Mouse (Mus musculus) intestine, embryonic 14.5 days (tissue): ENCODE measurements at regions not wholly inside any gene's neighbourhood (a gene's known extent, or its start where the extent isn't known, plus 50 kb on each side); places are given as distances from the start of the nearest gene placed in this dataset.

Source experiments
- ATAC-seq: fragments of 200-750 bp; cut with Nextera tagmentation; replicated peaks from 2 replicates; pipeline ENCODE4 v1.8.0; 2017; ENCODE audit warnings: low read depth, moderate number of reproducible peaks, moderate TSS enrichment, moderate library complexity; ENCODE audit not compliant: low FRiP score, low TSS enrichment
- DNase-seq: peaks from one replicate; pipeline ENCODE4 v3.0.0-alpha.2; 2018; ENCODE audit warnings: low spot score
- H3K27ac ChIP-seq: fragments of 300-500 bp; sonication (generic); 2 replicates; pipeline ENCODE4 v1.5.1; 2014; ENCODE audit warnings: low read depth, mild to moderate bottlenecking, control low read depth
- H3K27me3 ChIP-seq: fragments of 300-500 bp; sonication (generic); replicated peaks from 2 replicates; pipeline ENCODE4 v1.6.1; 2014; ENCODE audit warnings: low read length, control low read depth; ENCODE audit not compliant: control insufficient read depth, insufficient read depth
- H3K36me3 ChIP-seq: fragments of 300-500 bp; sonication (generic); 2 replicates; pipeline ENCODE4 v1.6.1; 2014; ENCODE audit warnings: low read length, control low read depth; ENCODE audit not compliant: control insufficient read depth, insufficient read depth
- H3K4me1 ChIP-seq: fragments of 300-500 bp; sonication (generic); replicated peaks from 2 replicates; pipeline ENCODE4 v1.6.1; 2014; ENCODE audit warnings: low read length, control low read depth, mixed read lengths; ENCODE audit not compliant: control insufficient read depth, insufficient read depth
- H3K4me2 ChIP-seq: fragments of 300-500 bp; sonication (generic); 2 replicates; pipeline ENCODE4 v1.6.1; 2014; ENCODE audit warnings: low read length
- H3K4me3 ChIP-seq: fragments of 300-500 bp; sonication (generic); 2 replicates; pipeline ENCODE4 v1.5.1; 2014; ENCODE audit warnings: low read depth, low read length, control low read depth, mixed read lengths
- H3K9ac ChIP-seq: fragments of 300-500 bp; sonication (generic); 2 replicates; pipeline ENCODE4 v1.6.1; 2014; ENCODE audit warnings: mild to moderate bottlenecking, low read length
- H3K9me3 ChIP-seq: fragments of 300-500 bp; sonication (generic); 2 replicates; pipeline ENCODE4 v1.6.1; 2016; ENCODE audit warnings: low read length, control low read depth; ENCODE audit not compliant: control insufficient read depth
- WGBS: fragments of 180-500 bp; shearing (Covaris S2); extraction: QIAGEN DNeasy Blood & Tissue Kit; methylation state at CpG from one replicate; pipeline ENCODE4 v1.1.7; 2014; 5-methylcytosine and 5-hydroxymethylcytosine counted together

DNA sequence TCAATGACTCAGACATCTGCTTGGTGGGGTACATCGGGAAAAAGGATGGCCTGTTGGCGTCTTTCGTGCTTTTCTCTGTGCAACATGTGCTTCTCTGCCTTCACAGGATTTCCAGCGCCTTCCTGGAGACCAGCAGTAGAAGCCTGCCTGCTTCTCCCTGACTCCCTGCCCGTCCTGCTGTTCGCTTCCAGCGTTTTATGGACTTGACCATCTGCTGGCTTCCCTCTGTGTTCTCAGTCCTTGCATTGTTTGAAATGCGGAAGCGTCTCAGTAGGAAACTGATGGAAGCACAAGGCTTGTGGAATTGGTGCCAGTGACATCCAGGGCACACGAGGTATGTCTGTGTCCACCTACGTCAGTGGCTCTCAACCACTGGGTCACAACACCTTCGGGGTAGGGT is 143.7 kb downstream of the Trim33 start:
- DNase-seq (no peak), ATAC-seq (no peak)
- H3K9me3 ChIP-seq, result no peaks in the 10 kb centered on the region
- H3K36me3 ChIP-seq, result no peaks in the 10 kb centered on the region
- H3K4me2 ChIP-seq, result no peak overlapping the region
- H3K27ac ChIP-seq, result no peak overlapping the region
- no peaks in the 10 kb centered on the region for H3K27me3 ChIP-seq
- H3K4me3 ChIP-seq, result no peak overlapping the region
- WGBS, result 85% methylated on average over 12 of the region's 12 CpGs
- H3K9ac ChIP-seq, result no peak overlapping the region
- H3K4me1 ChIP-seq, result peaks cover 20% of the 10 kb centered on the region

DNA sequence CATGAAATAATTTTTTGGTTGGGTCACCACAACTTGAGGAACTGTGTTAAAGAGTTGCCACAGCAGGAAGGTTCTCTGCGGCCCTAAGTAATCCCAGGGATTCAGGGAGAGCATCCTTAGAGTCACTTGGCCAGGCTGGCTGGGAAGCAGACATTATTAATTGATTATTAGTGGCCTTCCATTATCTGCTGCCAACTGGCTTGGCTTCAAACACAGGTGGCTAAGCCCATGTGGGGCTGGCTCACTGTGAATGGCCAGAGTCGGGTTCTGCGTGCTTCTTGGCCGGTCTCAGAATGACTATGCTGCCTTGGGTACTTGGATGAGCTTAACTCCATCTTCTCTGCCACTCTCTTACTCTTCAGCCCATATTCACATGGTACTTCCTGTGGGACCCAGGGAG is 144.2 kb downstream of the Trim33 start:
- Histone ChIP-seq H3K4me1 (peaks cover 20% of the 10 kb centered on the region), H3K27ac (no peak overlapping the region), H3K27me3 (no peaks in the 10 kb centered on the region), H3K36me3 (no peaks in the 10 kb centered on the region), H3K4me3 (no peak overlapping the region), H3K9ac (no peak overlapping the region), H3K9me3 (no peaks in the 10 kb centered on the region), H3K4me2 (no peak overlapping the region)
- 93% methylated on average over 4 of the region's 4 CpGs for WGBS
- no peak for DNase-seq
- ATAC-seq, result no peak

DNA sequence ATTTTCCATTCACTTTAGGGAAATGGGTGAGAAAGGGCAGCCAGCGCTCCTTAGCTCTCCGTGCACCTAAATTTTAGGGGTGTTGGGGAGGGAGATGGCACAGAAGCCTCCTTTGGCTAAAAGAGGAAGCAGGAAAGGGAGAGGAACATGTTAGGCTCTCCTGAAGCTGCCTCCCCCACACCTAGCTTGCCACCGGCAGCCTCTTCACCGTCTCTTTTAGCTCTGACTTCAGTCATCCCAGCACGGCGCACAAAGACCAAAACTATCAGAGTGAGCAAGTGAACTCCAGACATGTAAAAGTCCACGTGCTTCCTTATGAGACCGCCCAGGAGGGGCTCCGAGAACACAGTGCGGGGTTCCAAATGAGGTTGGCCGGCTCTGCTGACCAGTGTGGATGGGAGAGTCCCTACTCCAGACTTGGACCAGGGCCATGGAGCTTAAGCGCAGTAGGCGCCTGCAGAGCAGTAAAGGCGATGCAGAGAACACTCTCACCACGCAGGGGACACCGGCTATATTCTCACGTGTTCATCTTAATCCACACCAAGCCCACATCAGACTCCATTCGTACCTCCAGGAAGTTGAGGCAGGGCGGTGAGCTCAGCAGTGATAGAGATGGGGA is 146.8 kb downstream of the Trim33 start:
- 85% methylated on average over 19 of the region's 19 CpGs for WGBS
- Histone ChIP-seq H3K27ac (no peak overlapping the region), H3K9ac (no peak overlapping the region), H3K36me3 (no peaks in the 10 kb centered on the region), H3K4me2 (no peak overlapping the region), H3K4me3 (no peak overlapping the region), H3K4me1 (peaks cover 15% of the 10 kb centered on the region), H3K9me3 (no peaks in the 10 kb centered on the region), H3K27me3 (no peaks in the 10 kb centered on the region)
- DNase-seq (no peak), ATAC-seq (no peak)

- no peak for DNase-seq
- WGBS, result 4% methylated on average over 5 of the region's 5 CpGs
- Histone ChIP-seq H3K36me3 (no peaks in the 10 kb centered on the region), H3K9me3 (no peaks in the 10 kb centered on the region), H3K9ac (no peak overlapping the region), H3K27ac (peak overlapping the region; percentile 78; the same call in 1 of the 2 replicates), H3K4me1 (peaks cover 11% of the 10 kb centered on the region; the same call in 1 of the 2 replicates), H3K4me2 (no peak overlapping the region), H3K27me3 (no peaks in the 10 kb centered on the region), H3K4me3 (no peak overlapping the region)
- no peak for ATAC-seq
Measured at GRCm38 (mm10) chr3:103429227-103429788, 145.7 kb upstream of the Syt6 start.

DNA sequence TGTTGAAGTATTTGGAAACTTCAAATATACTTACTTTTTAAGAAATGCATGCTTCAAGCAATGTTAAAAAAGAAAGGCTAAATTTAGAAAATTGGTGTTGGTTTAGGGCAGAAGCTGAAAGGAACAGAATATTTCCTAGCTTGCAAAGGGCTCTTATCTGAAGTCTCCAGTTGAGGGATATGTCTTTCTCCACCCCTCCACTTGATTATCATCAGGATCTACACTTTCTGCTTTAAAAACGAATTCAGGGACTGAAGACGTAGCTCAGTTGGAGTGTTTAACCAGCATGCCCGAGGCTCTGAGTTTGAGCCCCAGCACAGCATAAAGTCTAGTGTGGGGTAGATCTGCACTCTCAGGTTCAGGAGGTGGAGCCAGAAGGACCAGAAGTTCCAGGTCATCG is 144.9 kb upstream of the Syt6 start:
- H3K9ac ChIP-seq, result no peak overlapping the region
- H3K36me3 ChIP-seq, result no peaks in the 10 kb centered on the region

GRCm38 (mm10) chr3:103432254-103432653 is 142.8 kb upstream of the Syt6 start:
- WGBS, result 47% methylated on average over 5 of the region's 5 CpGs
- no peak overlapping the region for H3K27ac ChIP-seq
- H3K36me3 ChIP-seq, result no peaks in the 10 kb centered on the region

More for the DNA sequence above, 144.9 kb upstream of the Syt6 start:
- H3K27ac ChIP-seq, result no peak overlapping the region
- no peaks in the 10 kb centered on the region for H3K9me3 ChIP-seq
- no peak for DNase-seq
- WGBS, result 56% methylated on average over 4 of the region's 4 CpGs
- no peaks in the 10 kb centered on the region for H3K27me3 ChIP-seq
- no peak overlapping the region for H3K4me3 ChIP-seq
- no peak for ATAC-seq
- peaks cover 12% of the 10 kb centered on the region; the same call in 1 of the 2 replicates for H3K4me1 ChIP-seq
- no peak overlapping the region for H3K4me2 ChIP-seq

GRCm38 (mm10) chr3:103436902-103437603 is 138.0 kb upstream of the Syt6 start:
- H3K4me1 ChIP-seq, result peaks cover 14% of the 10 kb centered on the region; the same call in 1 of the 2 replicates
- H3K9ac ChIP-seq, result no peak overlapping the region
- 51% methylated on average over 9 of the region's 9 CpGs for WGBS
- no peak overlapping the region for H3K4me3 ChIP-seq
- no peaks in the 10 kb centered on the region for H3K9me3 ChIP-seq
- DNase-seq (no peak), ATAC-seq (no peak)
- H3K27me3 ChIP-seq, result no peaks in the 10 kb centered on the region
- no peaks in the 10 kb centered on the region for H3K36me3 ChIP-seq
- H3K27ac ChIP-seq, result no peak overlapping the region
- H3K4me2 ChIP-seq, result no peak overlapping the region

More at GRCm38 (mm10) chr3:103432254-103432653, 142.8 kb upstream of the Syt6 start:
- ATAC-seq, result no peak
- DNase-seq, result no peak
- Histone ChIP-seq H3K4me3 (no peak overlapping the region), H3K9ac (no peak overlapping the region), H3K4me2 (no peak overlapping the region), H3K4me1 (peaks cover 12% of the 10 kb centered on the region; the same call in 1 of the 2 replicates), H3K27me3 (no peaks in the 10 kb centered on the region), H3K9me3 (no peaks in the 10 kb centered on the region)

DNA sequence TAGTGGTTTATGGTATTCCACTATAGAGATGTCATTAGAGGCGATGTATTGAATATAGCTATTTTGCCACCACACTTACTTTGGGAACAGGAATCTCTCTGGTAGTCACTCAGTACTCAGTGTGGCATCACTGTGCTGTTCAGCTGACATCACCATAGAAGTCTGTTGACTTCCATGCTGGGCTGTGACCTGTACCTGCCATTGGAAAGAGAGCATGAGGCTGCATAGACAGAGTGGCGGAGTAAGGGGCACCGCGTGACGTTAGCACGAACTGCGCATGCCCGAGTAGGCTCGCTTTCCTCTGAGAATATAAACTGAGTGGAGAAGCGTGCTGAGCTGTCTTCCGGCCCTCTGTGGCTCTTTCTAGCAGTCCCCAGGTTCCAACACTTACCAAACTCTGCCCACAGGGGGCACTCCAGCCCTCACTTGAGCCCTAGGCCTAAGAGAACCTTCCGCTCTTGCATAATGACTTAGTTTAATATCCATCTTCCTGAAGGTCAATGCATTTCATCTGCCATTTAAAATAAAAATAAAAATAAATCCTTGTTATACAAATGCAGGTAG is 136.2 kb upstream of the Syt6 start:
- Histone ChIP-seq H3K27ac (no peak overlapping the region), H3K4me3 (no peak overlapping the region), H3K36me3 (no peaks in the 10 kb centered on the region), H3K9ac (no peak overlapping the region), H3K27me3 (no peaks in the 10 kb centered on the region), H3K4me1 (peaks cover 10% of the 10 kb centered on the region; the same call in 1 of the 2 replicates), H3K9me3 (no peaks in the 10 kb centered on the region), H3K4me2 (no peak overlapping the region)
- DNase-seq, result no peak
- ATAC-seq, result no peak
- WGBS, result 56% methylated on average over 12 of the region's 12 CpGs
